Mouse (Mus musculus) lung, embryonic 15.5 days (tissue): Measurements from ENCODE around the gene Bace1. TPM values are rescaled to one million over a fixed set of nuclear protein-coding genes. Genes with fewer than 3 reads are reported as not detected.

Experiments
- ATAC-seq: fragments of 200-750 bp; cut with Nextera tagmentation; 2 replicates; pipeline ENCODE4 v1.8.0; 2017; ENCODE audit warnings: moderate number of reproducible peaks, borderline replicate concordance; ENCODE audit not compliant: low FRiP score, low TSS enrichment; ENCODE audit errors: extremely low read depth
- H3K27ac ChIP-seq: fragments of 300-500 bp; sonication (generic); 2 replicates; pipeline ENCODE4 v1.5.1; 2015; ENCODE audit warnings: moderate library complexity, mild to moderate bottlenecking, inconsistent platforms
- H3K27me3 ChIP-seq: fragments of 300-500 bp; sonication (generic); 2 replicates; pipeline ENCODE4 v1.6.1; 2015; ENCODE audit warnings: inconsistent platforms
- H3K36me3 ChIP-seq: fragments of 300-500 bp; sonication (generic); 2 replicates; pipeline ENCODE4 v1.6.1; 2015; ENCODE audit warnings: inconsistent platforms
- H3K4me1 ChIP-seq: fragments of 300-500 bp; sonication (generic); 2 replicates; pipeline ENCODE4 v1.6.1; 2015; ENCODE audit warnings: inconsistent platforms
- H3K4me2 ChIP-seq: fragments of 300-500 bp; sonication (generic); 2 replicates; pipeline ENCODE4 v1.6.1; 2015; ENCODE audit warnings: inconsistent platforms, mild to moderate bottlenecking, moderate library complexity
- H3K4me3 ChIP-seq: fragments of 300-500 bp; sonication (generic); 2 replicates; pipeline ENCODE4 v1.5.1; 2015; ENCODE audit warnings: mild to moderate bottlenecking, inconsistent platforms
- H3K9ac ChIP-seq: fragments of 300-500 bp; sonication (generic); 2 replicates; pipeline ENCODE4 v1.6.1; 2015; ENCODE audit warnings: inconsistent platforms
- H3K9me3 ChIP-seq: fragments of 300-500 bp; sonication (generic); 2 replicates; pipeline ENCODE4 v1.6.1; 2016; ENCODE audit warnings: inconsistent platforms
- WGBS: fragments of 180-500 bp; shearing (Covaris S2); methylation state at CpG from one replicate; pipeline ENCODE4 v1.1.7; 2015; 5-methylcytosine and 5-hydroxymethylcytosine counted together
- polyA plus RNA-seq: library from polyadenylated mRNA; unstranded; fragments of >200 nt; fragmentation: Nextera tagmentation; extraction: Ambion mirVana; gene quantifications from 2 replicates; pipeline ENCODE4 v1.2.1, GENCODE M21; 2015

Gene Bace1
- polyA plus RNA-seq, 1 experiment from 2014 or later = 26.2 TPM

DNA sequence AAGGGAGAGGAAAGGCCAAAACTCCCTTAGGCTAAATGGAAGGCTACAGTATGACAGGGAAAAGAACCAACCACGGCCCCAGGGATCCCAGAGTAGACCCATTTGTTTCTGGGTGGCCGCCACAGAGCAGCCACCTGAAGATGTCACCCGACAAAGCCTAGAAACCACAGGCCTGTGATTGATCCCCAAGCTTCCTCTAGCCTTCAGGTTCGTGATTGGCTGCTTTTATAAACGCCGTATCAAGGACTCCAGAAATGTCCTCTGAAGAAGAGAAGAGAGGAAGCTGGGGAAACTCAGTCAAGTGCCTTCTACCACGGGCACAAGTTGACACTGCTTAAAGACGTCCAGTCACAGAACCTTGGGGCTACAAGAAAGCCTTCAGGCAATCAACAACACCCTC, 30.6 kb upstream of the Bace1 start:
- H3K9me3 ChIP-seq = no peaks in the 10 kb centered on the region
- no peaks in the 10 kb centered on the region for H3K27me3 ChIP-seq
- no peak for ATAC-seq
- no peak overlapping the region for H3K9ac ChIP-seq
- no peak overlapping the region for H3K4me3 ChIP-seq
- no peak overlapping the region for H3K4me2 ChIP-seq
- no peak overlapping the region for H3K27ac ChIP-seq
- peaks cover 7% of the 10 kb centered on the region; the same call in 1 of the 2 replicates for H3K36me3 ChIP-seq
- H3K4me1 ChIP-seq = no peaks in the 10 kb centered on the region
- 74% methylated on average over 8 of the region's 8 CpGs for WGBS

GRCm38 (mm10) chr9:45811946-45812345, 26.4 kb upstream of the Bace1 start:
- H3K27ac ChIP-seq = no peak overlapping the region
- no peak overlapping the region for H3K4me2 ChIP-seq
- H3K36me3 ChIP-seq = peaks cover 8% of the 10 kb centered on the region; the same call in 1 of the 2 replicates
- no peak overlapping the region for H3K9ac ChIP-seq
- H3K9me3 ChIP-seq = no peaks in the 10 kb centered on the region
- no peak overlapping the region for H3K4me3 ChIP-seq
- WGBS = 43% methylated on average over 5 of the region's 5 CpGs
- H3K27me3 ChIP-seq = no peaks in the 10 kb centered on the region
- no peak for ATAC-seq
- no peaks in the 10 kb centered on the region for H3K4me1 ChIP-seq

- Histone ChIP-seq H3K27ac (no peak overlapping the region), H3K9me3 (no peaks in the 10 kb centered on the region), H3K36me3 (peaks cover 9% of the 10 kb centered on the region; the same call in 1 of the 2 replicates), H3K27me3 (no peaks in the 10 kb centered on the region), H3K4me1 (no peaks in the 10 kb centered on the region), H3K4me2 (no peak overlapping the region), H3K4me3 (no peak overlapping the region), H3K9ac (no peak overlapping the region)
- ATAC-seq = no peak
- WGBS = 67% methylated on average over 9 of the region's 9 CpGs
Measured at GRCm38 (mm10) chr9:45815113-45815512, 23.3 kb upstream of the Bace1 start.

DNA sequence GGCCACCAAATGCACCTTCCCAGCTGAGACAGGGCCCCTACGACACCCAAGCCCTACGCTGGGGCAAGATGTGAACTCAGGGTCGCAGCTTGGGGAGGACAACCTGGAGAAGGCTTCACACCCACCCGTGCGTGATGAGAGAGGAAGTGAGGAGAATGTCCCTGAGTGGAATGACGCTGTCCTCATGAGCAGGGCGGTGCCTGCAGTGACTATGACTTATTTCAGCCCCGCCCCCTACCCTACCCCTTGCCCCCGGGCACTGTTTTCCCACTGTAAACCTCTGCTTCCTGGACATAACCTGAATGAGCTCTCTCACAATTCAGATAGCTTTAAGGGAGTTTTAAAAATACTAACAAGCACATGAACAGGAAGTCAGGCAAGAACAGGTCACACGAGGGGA, 22.9 kb upstream of the Bace1 start:
- peak; percentile 49 for ATAC-seq
- Histone ChIP-seq H3K27ac (no peak overlapping the region), H3K27me3 (no peaks in the 10 kb centered on the region), H3K4me2 (no peak overlapping the region), H3K4me1 (no peaks in the 10 kb centered on the region), H3K9ac (no peak overlapping the region), H3K4me3 (no peak overlapping the region), H3K9me3 (no peaks in the 10 kb centered on the region), H3K36me3 (peaks cover 9% of the 10 kb centered on the region; the same call in 1 of the 2 replicates)
- WGBS = 71% methylated on average over 10 of the region's 10 CpGs

DNA sequence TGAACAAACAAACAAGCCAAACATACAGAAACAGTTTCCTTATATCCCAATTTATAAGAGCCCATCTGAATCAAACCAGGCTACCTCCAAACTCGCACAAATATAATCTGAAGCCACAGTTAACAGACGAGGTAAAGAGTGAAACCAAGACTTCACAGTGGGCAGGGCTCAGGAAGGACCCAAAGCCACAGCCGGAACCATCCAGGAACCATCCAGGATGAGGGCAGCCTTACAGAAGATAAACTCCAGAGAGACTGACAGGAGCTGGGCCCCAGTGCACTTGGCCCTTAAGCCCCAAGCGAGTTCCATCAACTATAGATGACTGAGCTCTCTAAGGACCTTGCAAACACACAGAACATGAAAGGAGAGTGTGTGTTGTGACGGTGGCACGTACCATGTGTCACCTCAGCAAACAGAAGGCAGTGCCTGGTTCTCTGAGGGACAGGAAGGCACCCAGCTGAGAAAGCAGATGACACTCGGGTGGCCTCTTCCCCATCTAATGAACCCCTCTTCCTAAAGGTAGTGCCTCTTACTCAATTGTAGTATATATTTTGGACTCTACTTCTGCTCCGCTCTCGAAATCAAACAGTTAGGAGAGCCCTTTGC, 19.9 kb upstream of the Bace1 start:
- Histone ChIP-seq H3K4me1 (no peaks in the 10 kb centered on the region), H3K27me3 (no peaks in the 10 kb centered on the region), H3K36me3 (peaks cover 9% of the 10 kb centered on the region; the same call in 1 of the 2 replicates), H3K27ac (no peak overlapping the region), H3K9me3 (no peaks in the 10 kb centered on the region), H3K9ac (no peak overlapping the region), H3K4me2 (no peak overlapping the region), H3K4me3 (no peak overlapping the region)
- no peak for ATAC-seq
- 70% methylated on average over 9 of the region's 9 CpGs for WGBS

- Histone ChIP-seq H3K9me3 (no peaks in the 10 kb centered on the region), H3K4me3 (peak overlapping the region; percentile 82), H3K4me1 (peaks cover 6% of the 10 kb centered on the region; the same call in 1 of the 2 replicates), H3K4me2 (peak overlapping the region; percentile 85), H3K9ac (peak overlapping the region; percentile 57), H3K36me3 (no peaks in the 10 kb centered on the region), H3K27me3 (no peaks in the 10 kb centered on the region), H3K27ac (peak overlapping the region; percentile 65)
- 6% methylated on average over 23 of the region's 23 CpGs for WGBS
- peak; percentile 40; the same call in 1 of the 2 replicates for ATAC-seq
Measured at GRCm38 (mm10) chr9:45827663-45828290, 10.6 kb upstream of the Bace1 start.

DNA sequence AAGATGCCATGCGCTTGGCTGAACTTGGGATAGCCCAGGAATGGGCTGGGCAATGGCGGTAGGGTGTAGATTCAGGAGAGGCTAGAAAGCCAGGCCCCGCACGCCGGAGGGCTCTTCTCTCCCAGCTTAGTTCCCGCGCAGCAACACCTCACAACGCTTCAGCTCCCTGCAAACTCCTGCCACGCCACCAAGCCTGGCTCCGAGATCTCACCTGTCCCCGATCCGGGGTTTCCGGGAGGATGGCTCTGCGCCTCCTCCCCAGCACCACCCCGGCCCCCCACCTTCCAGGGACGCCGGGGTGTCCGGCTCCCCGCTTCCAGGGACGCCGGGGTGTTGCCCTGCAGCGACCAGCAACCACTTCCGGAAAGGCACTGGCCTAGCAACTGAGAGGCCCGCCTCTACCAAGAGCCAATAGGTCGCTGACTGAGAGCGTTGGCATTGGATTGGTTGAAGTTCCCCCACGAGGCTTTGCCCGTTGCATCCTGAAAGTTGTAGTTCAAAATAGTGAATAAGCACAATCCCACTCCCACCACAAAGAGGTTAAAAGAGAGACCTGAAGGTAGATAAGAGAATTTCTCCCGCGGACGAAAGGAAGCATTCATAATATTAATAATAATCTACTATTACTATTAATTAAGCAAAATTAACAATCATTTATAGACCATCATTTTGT, 10.0 kb upstream of the Bace1 start, which contains the start of gene Cep164:
Gene Cep164, minus strand, starts transcription at position 401 of the 673 bp plus-strand sequence.
- H3K4me2 ChIP-seq = peak within 1 kb of the TSS; percentile 85
- peak; percentile 95 for ATAC-seq
- 0% methylated on average over 31 of the region's 31 CpGs for WGBS
- peak within 1 kb of the TSS; percentile 82 for H3K4me3 ChIP-seq
- H3K9ac ChIP-seq = peak within 1 kb of the TSS; percentile 57
- H3K27ac ChIP-seq = peak within 1 kb of the TSS; percentile 65
- H3K27me3 ChIP-seq = no peaks in the 10 kb centered on the region
- H3K9me3 ChIP-seq = no peaks in the 10 kb centered on the region
- H3K4me1 ChIP-seq = peaks cover 6% of the 10 kb centered on the region; the same call in 1 of the 2 replicates
- no peaks in the 10 kb centered on the region for H3K36me3 ChIP-seq

- Histone ChIP-seq H3K27ac (no peak overlapping the region), H3K9ac (no peak overlapping the region), H3K4me2 (peak overlapping the region; percentile 85), H3K4me1 (peaks cover 6% of the 10 kb centered on the region; the same call in 1 of the 2 replicates), H3K27me3 (no peaks in the 10 kb centered on the region), H3K36me3 (no peaks in the 10 kb centered on the region), H3K9me3 (no peaks in the 10 kb centered on the region), H3K4me3 (peak overlapping the region; percentile 82)
- WGBS = 30% methylated on average over 10 of the region's 10 CpGs
- peak; percentile 59; the same call in 1 of the 2 replicates for ATAC-seq
Measured at GRCm38 (mm10) chr9:45829107-45829506, 9.3 kb upstream of the Bace1 start.

GRCm38 (mm10) chr9:45832898-45833297, 5.5 kb upstream of the Bace1 start:
- Histone ChIP-seq H3K27me3 (no peaks in the 10 kb centered on the region), H3K9me3 (no peaks in the 10 kb centered on the region), H3K4me3 (no peak overlapping the region), H3K4me1 (no peaks in the 10 kb centered on the region), H3K9ac (no peak overlapping the region), H3K4me2 (no peak overlapping the region), H3K27ac (no peak overlapping the region), H3K36me3 (no peaks in the 10 kb centered on the region)
- 85% methylated on average over 2 of the region's 2 CpGs for WGBS
- ATAC-seq = no peak

- Histone ChIP-seq H3K4me3 (no peak overlapping the region), H3K9me3 (no peaks in the 10 kb centered on the region), H3K9ac (no peak overlapping the region), H3K36me3 (no peaks in the 10 kb centered on the region), H3K27me3 (no peaks in the 10 kb centered on the region), H3K4me1 (no peaks in the 10 kb centered on the region), H3K4me2 (no peak overlapping the region), H3K27ac (no peak overlapping the region)
- 72% methylated on average over 2 of the region's 2 CpGs for WGBS
- no peak for ATAC-seq
Measured at GRCm38 (mm10) chr9:45833461-45833860, 4.9 kb upstream of the Bace1 start.

DNA sequence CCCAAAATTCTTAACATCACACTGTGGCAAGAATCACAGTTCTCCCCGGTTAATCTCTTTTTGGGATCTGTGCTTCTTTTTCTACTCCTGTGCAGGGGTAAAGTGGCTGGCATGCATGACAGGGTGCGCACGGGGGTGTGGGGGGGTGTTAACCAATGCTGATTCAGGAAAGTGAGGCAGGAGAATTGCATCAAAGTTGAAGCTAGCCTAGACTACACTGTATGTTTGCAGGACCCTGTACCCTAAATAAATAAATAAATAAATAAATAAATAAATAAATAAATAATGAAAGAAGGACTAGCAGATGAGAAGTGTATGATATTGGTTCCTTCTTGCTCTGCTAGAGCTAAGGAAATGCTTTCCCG, 329 bp upstream of the Bace1 start:
- ATAC-seq = no peak; the same call in 1 of the 2 replicates
- H3K9me3 ChIP-seq = no peaks in the 10 kb centered on the region
- peaks cover 24% of the 10 kb centered on the region for H3K4me1 ChIP-seq
- no peak overlapping the region for H3K27ac ChIP-seq
- H3K4me2 ChIP-seq = peak overlapping the region; percentile 94
- no peak overlapping the region for H3K9ac ChIP-seq
- no peaks in the 10 kb centered on the region for H3K36me3 ChIP-seq
- peak overlapping the region; percentile 86 for H3K4me3 ChIP-seq
- H3K27me3 ChIP-seq = no peaks in the 10 kb centered on the region
- WGBS = 24% methylated on average over 4 of the region's 4 CpGs
